Mouse (Mus musculus): ENCODE data around the gene Cox6b1. TPM values are rescaled to one million over a fixed set of nuclear protein-coding genes. Genes with fewer than 3 reads are reported as not detected.

Gene Cox6b1
- polyA plus RNA-seq, 1 experiment from 2014 or later, result 1,061 TPM

DNA sequence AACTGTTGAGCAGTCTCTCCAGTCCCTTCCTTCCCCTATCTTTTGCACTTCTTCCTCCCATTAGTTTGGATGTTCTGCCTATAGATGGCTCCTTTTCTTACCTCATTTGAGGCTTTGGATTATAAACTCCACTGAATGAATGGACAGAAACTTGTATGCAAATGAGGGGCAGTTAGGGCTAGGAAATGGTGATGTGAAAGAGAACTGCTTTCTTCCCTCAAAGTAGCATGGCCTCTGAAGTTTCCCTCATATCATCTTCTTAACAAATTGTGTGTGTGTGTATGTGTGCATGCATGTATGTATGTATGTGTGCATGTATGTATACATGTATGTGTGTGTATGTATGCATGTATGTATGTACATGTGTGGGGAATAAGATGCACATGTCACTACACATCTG, 3.1 kb upstream of the Cox6b1 start:
- Histone ChIP-seq H3K9me3 (no peaks in the 10 kb centered on the region), H3K4me3 (no peak overlapping the region), H3K9ac (no peak overlapping the region), H3K27ac (no peak overlapping the region), H3K36me3 (replicated peaks) (no peaks in the 10 kb centered on the region), H3K27me3 (replicated peaks) (peaks cover 39% of the 10 kb centered on the region), H3K4me1 (peaks cover 17% of the 10 kb centered on the region), H3K4me2 (no peak overlapping the region)
- no peak for ATAC-seq (replicated peaks)

DNA sequence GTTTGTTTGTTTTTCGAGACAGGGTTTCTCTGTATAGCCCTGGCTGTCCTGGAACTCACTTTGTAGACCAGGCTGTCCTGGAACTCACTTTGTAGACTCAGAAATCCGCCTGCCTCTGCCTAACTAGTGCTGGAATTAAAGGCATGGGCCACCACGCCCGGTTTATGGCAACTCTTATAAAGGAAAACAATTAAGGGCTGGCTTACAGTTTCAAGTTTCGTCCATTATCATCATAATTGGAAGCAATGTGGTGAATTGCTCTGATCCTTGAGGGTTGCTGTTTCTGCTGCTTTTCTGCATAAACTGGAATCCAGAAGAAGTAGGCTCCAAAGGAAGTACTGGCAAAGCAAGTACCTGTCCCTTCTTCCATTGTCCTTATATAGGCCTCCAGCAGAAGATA, 696 bp upstream of the Cox6b1 start:
- Histone ChIP-seq H3K36me3 (replicated peaks) (peaks cover 14% of the 10 kb centered on the region; the same call in 1 of the 2 replicates), H3K4me3 (no peak overlapping the region), H3K9ac (no peak overlapping the region), H3K9me3 (no peaks in the 10 kb centered on the region), H3K27ac (no peak overlapping the region), H3K27me3 (replicated peaks) (peaks cover 16% of the 10 kb centered on the region; the same call in 1 of the 2 replicates), H3K4me2 (peak overlapping the region; percentile 74; the same call in 1 of the 2 replicates), H3K4me1 (peaks cover 17% of the 10 kb centered on the region)
- WGBS, result 81% methylated on average over 5 of the region's 5 CpGs
- 0 out of 2 replicates have a peak, but pooled peaks have one; percentile 15 for ATAC-seq (replicated peaks)

GRCm38 (mm10) chr7:30619202-30619601, 6.7 kb downstream of the Cox6b1 start:
- Histone ChIP-seq H3K9ac (no peak overlapping the region), H3K27ac (no peak overlapping the region), H3K4me1 (peaks cover under 1% of the 10 kb centered on the region; the same call in 1 of the 2 replicates), H3K4me3 (no peak overlapping the region), H3K36me3 (replicated peaks) (peaks cover 56% of the 10 kb centered on the region), H3K27me3 (replicated peaks) (no peaks in the 10 kb centered on the region), H3K9me3 (no peaks in the 10 kb centered on the region), H3K4me2 (no peak overlapping the region)
- 93% methylated on average over 3 of the region's 3 CpGs for WGBS
- no peak for ATAC-seq (replicated peaks)

GRCm38 (mm10) chr7:30618658-30619057, 7.3 kb downstream of the Cox6b1 start:
- peaks cover 56% of the 10 kb centered on the region for H3K36me3 ChIP-seq (replicated peaks)

DNA sequence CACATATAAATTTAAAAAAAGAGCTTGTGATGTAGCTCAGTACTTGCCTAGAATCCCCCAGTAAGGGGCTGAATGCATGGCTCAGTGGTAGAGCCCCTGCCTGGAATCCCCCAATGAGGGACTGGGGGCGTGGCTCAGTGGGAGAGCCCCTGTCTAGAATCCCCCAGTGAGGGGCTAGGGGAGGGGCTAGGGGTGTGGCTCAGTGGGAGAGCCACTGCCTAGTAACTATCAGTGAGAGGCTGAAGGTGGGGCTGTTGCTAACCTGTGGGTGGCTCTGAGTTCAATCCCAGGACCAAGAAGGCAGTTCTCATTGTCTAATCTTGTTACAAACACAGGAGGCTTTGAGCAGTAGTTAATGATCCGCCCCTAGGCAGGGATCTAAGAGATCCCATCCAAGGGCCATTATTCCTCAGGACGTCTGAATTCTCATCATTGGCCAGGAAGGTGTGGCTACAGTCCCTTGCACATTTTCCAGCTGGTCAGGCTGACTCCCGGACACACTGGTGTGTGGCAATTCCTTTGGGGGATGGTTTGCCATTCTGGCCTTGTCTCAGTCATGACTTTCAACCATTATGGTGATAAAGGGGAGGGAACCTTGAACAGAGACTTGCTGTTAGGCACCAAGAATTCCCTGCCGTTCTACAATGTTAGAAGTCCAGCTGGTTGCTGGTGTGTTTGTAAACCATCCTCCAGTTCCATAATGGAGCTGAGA, 10.7 kb downstream of the Cox6b1 start:
- Histone ChIP-seq H3K4me3 (no peak overlapping the region), H3K27me3 (replicated peaks) (no peaks in the 10 kb centered on the region), H3K9me3 (no peaks in the 10 kb centered on the region), H3K9ac (no peak overlapping the region), H3K27ac (no peak overlapping the region), H3K4me1 (no peaks in the 10 kb centered on the region), H3K4me2 (no peak overlapping the region), H3K36me3 (replicated peaks) (peaks cover 39% of the 10 kb centered on the region)
- 59% methylated on average over 5 of the region's 5 CpGs for WGBS
- ATAC-seq (replicated peaks), result peak; percentile 33; the same call in 1 of the 2 replicates

More at GRCm38 (mm10) chr7:30618658-30619057, 7.3 kb downstream of the Cox6b1 start:
- H3K9me3 ChIP-seq, result no peaks in the 10 kb centered on the region
- H3K4me3 ChIP-seq, result no peak overlapping the region
- H3K27ac ChIP-seq, result no peak overlapping the region
- no peak for ATAC-seq (replicated peaks)
- H3K9ac ChIP-seq, result no peak overlapping the region
- no peaks in the 10 kb centered on the region for H3K4me1 ChIP-seq
- no peak overlapping the region for H3K4me2 ChIP-seq
- H3K27me3 ChIP-seq (replicated peaks), result no peaks in the 10 kb centered on the region
- WGBS, result 92% methylated on average over 9 of the region's 9 CpGs

DNA sequence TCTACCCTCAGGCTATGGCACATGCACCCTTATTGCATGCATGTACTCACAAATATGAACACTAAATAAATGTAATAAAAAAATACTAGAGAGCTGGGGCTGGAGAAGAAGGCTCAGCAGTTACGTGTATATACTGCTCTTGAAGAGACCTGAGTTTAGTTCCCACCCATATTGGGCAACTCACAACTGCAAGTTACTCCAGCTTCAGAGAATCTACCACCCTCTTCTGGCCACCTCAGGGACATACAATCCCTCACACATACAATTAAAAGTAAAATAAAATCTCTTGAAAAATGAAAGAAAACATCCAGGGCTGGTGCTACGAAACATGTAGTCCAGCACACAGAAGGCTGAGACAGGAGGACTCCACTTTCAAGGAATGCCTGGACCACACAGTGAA, 11.5 kb downstream of the Cox6b1 start:
- ATAC-seq (replicated peaks), result no peak

DNA sequence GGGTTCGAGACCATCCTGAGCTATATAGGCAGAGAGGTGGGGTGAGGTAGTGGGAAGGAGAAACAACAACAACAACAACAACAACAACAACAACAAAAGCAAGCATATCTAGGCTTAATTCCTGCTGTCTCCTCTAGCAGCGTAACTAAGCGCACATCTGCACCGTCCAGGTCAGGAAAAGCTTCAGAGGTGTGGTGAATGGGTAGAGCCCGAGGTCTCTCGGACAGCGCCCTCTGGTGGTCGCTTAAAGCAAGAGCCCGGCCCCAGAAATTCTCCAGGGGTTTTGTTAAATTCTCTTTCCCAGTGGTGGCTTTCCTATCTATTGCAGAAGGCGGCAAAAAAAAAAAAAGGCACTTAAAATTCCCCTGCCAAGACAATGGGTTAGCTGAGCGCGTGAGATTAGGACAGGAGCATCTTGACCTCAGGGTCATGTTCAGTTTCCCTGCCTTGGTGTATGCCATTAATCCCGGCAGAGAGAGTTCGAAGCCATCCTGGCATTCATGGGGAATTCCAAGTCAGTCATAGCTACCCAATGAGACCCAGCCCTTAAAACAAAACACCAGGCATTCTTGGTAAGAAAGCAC, 12.3 kb downstream of the Cox6b1 start:
- 24% methylated on average over 14 of the region's 14 CpGs for WGBS

More for the DNA sequence above, 11.5 kb downstream of the Cox6b1 start:
- Histone ChIP-seq H3K27me3 (replicated peaks) (no peaks in the 10 kb centered on the region), H3K4me2 (no peak overlapping the region), H3K4me3 (no peak overlapping the region), H3K4me1 (no peaks in the 10 kb centered on the region), H3K36me3 (replicated peaks) (peaks cover 36% of the 10 kb centered on the region), H3K27ac (no peak overlapping the region), H3K9me3 (no peaks in the 10 kb centered on the region), H3K9ac (no peak overlapping the region)
- 77% methylated on average over 2 of the region's 2 CpGs for WGBS

DNA sequence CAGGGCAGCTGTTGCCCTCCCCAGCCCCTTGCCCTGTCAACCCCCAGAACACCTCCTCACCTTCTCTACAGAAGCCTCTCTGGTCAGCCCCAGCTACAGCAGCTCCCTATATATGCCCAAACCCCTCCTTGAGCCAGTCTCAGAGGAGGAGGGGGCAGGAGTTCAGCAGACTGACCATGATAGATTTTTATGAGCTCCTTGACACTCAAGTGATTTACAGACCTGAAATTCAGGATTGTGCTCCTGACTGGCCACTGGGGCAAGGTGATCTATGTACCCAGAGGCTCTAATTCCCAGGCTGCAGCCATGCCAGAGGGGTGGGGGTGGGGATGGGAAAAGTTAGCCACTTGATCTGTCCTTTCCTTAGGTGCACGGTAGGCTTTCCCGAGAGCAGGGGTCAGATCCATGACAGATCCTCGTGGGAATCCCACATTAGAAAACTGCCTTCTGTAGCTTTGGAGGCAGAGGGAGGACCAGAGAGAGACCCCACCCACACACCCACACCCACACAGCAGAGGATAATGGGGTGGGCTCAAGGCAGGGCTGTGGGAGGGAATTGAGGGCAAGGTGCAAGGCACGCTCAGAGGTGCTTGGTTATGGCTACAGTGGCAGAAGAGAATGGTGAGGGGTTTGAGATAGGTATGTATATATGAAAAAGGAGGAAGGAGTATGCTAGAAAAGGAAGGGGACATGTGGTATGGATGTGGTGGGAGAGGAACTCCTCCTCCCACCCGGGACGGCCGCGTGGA, 13.1 kb downstream of the Cox6b1 start, which contains the start of gene Upk1a:
Gene Upk1a (minus strand): TSS at position 194 of the 749 bp plus-strand sequence.
- no peak for ATAC-seq (replicated peaks)
- no peaks in the 10 kb centered on the region for H3K27me3 ChIP-seq (replicated peaks)
- no peak within 1 kb of the TSS for H3K4me3 ChIP-seq
- 84% methylated on average over 8 of the region's 8 CpGs for WGBS
- no peak within 1 kb of the TSS for H3K9ac ChIP-seq
- no peak within 1 kb of the TSS for H3K27ac ChIP-seq
- H3K4me1 ChIP-seq, result no peaks in the 10 kb centered on the region
- H3K9me3 ChIP-seq, result no peaks in the 10 kb centered on the region
- no peak within 1 kb of the TSS for H3K4me2 ChIP-seq
- H3K36me3 ChIP-seq (replicated peaks), result peaks cover 21% of the 10 kb centered on the region; the same call in 1 of the 2 replicates

More for the DNA sequence above, 12.3 kb downstream of the Cox6b1 start:
- Histone ChIP-seq H3K36me3 (replicated peaks) (peaks cover 28% of the 10 kb centered on the region; the same call in 1 of the 2 replicates), H3K4me2 (no peak overlapping the region), H3K4me3 (no peak overlapping the region), H3K27ac (no peak overlapping the region), H3K9me3 (no peaks in the 10 kb centered on the region), H3K4me1 (no peaks in the 10 kb centered on the region), H3K27me3 (replicated peaks) (no peaks in the 10 kb centered on the region), H3K9ac (no peak overlapping the region)
- no peak for ATAC-seq (replicated peaks)

DNA sequence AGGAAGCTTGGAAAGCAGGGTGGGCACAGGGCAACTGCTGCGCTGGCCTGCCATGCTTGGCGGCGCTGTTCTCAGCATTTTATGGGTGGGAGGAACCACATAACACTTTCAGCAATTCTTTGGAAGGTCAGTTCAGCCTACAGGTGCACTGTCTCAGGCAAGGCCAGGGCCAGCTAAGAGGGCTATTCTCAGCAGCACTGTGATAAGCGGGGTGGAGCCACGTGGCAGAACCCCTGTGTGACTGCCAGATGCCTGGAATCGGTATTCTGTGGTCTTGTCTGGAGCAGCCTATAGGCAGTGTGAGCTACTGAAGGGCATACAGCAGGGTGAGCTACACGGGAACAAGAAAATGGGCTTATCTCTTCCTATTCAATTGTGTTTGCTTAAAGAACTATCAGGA, 15.9 kb downstream of the Cox6b1 start:
- Histone ChIP-seq H3K4me1 (no peaks in the 10 kb centered on the region), H3K27me3 (replicated peaks) (no peaks in the 10 kb centered on the region), H3K9me3 (no peaks in the 10 kb centered on the region), H3K4me3 (no peak overlapping the region), H3K4me2 (no peak overlapping the region), H3K36me3 (replicated peaks) (no peaks in the 10 kb centered on the region), H3K9ac (no peak overlapping the region), H3K27ac (no peak overlapping the region)
- 59% methylated on average over 7 of the region's 7 CpGs for WGBS
- no peak for ATAC-seq (replicated peaks)

DNA sequence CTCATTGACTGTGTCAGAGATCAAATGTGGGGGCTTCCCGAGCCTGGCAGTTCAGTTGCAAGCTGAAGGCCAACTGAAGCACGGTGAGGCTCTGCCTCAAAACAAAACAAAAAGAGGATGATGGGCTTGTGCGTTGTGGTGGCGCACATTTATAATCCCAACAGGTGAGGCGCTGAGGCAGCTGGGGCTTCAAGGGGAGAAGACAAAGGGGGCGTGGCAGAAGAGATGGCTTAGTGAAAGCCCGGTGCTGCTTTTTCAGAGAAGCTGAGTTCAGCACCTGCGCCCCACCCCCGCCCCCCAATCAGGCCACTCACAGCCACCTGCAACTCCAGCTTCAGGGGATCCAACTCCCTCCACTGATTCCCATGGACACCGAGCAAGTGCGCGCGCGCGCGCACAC, 17.5 kb downstream of the Cox6b1 start:
- Histone ChIP-seq H3K36me3 (replicated peaks) (no peaks in the 10 kb centered on the region), H3K4me2 (no peak overlapping the region), H3K27me3 (replicated peaks) (no peaks in the 10 kb centered on the region), H3K4me3 (no peak overlapping the region), H3K27ac (no peak overlapping the region), H3K9ac (no peak overlapping the region), H3K4me1 (no peaks in the 10 kb centered on the region), H3K9me3 (no peaks in the 10 kb centered on the region)
- no peak for ATAC-seq (replicated peaks)
- WGBS, result 48% methylated on average over 16 of the region's 16 CpGs

GRCm38 (mm10) chr7:30607706-30608309, 18.1 kb downstream of the Cox6b1 start:
- ATAC-seq (replicated peaks), result no peak
- Histone ChIP-seq H3K36me3 (replicated peaks) (no peaks in the 10 kb centered on the region), H3K4me2 (no peak overlapping the region), H3K9me3 (no peaks in the 10 kb centered on the region), H3K4me1 (no peaks in the 10 kb centered on the region), H3K4me3 (no peak overlapping the region), H3K27me3 (replicated peaks) (no peaks in the 10 kb centered on the region), H3K9ac (no peak overlapping the region), H3K27ac (no peak overlapping the region)
- WGBS, result 27% methylated on average over 8 of the region's 8 CpGs

DNA sequence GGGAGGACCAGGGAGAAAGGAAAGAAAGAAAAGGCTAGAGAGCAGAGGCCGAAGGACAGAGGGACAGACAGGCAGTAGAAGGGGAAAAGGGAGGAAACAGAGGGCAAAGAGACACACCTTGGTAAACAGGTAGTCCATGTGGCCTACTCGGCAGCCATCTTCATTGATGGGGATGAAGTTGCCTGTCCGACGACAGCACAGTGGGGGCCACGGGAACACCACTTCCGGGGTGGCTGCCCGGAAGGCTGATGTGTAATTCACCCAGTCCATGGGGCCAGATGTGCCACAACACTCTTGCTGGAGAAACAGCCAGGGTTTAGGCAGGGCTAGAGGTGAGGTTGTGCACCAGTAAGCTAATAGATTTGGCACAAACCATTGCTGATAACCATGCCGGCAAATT, 21.0 kb downstream of the Cox6b1 start:
- peaks cover 8% of the 10 kb centered on the region; the same call in 1 of the 2 replicates for H3K4me1 ChIP-seq
- H3K9ac ChIP-seq, result no peak overlapping the region
- no peak overlapping the region for H3K4me3 ChIP-seq
- no peak overlapping the region for H3K4me2 ChIP-seq
- no peaks in the 10 kb centered on the region for H3K27me3 ChIP-seq (replicated peaks)
- H3K27ac ChIP-seq, result no peak overlapping the region
- no peaks in the 10 kb centered on the region for H3K36me3 ChIP-seq (replicated peaks)
- ATAC-seq (replicated peaks), result no peak
- H3K9me3 ChIP-seq, result no peaks in the 10 kb centered on the region
- 88% methylated on average over 8 of the region's 8 CpGs for WGBS

Data from midbrain, embryonic 15.5 days (tissue).